Mouse (Mus musculus) heart, postnatal 14 days (tissue): ENCODE results near the gene Dxo. TPM values are rescaled to one million over a fixed set of nuclear protein-coding genes. Genes with fewer than 3 reads are reported as not detected.
"Not testable (repeated sequence)": the region's sequence is repeated elsewhere in the genome, so short reads cannot be mapped to it uniquely, and the experiment has no call there.

Source experiments
- DNase-seq, 2 experiments: peaks; one replicate each; pipeline ENCODE4 v3.0.0; 2021 to 2022
- intact Hi-C: fragments of 180-260 bp; cut with DNase I; formaldehyde crosslinking; loops from one replicate; pipeline ENCODE4 v1.15.1; 2025
- total RNA-seq, 2 experiments: library from RNA; stranded (reverse); gene quantifications; 2 replicates each; pipeline ENCODE4 v1.2.3; 2021

Gene Dxo
- total RNA-seq, 2 experiments from 2014 or later: 17.5 to 18.2 TPM

- peak; percentile 58 to 62 for DNase-seq
- intact Hi-C loops: loop anchor here (5.0 kb wide), 2 partner anchors 81 to 161 kb away; no protein-coding TSS in a partner anchor
Observed at GRCm38 (mm10) chr17:34813747-34814146, 23.1 kb upstream of the Dxo start.

- no peak for DNase-seq
- intact Hi-C loops: loop anchor here (5.0 kb wide), 2 partner anchors 83 to 163 kb away; no protein-coding TSS in a partner anchor
Observed at GRCm38 (mm10) chr17:34814818-34815370, 21.9 kb upstream of the Dxo start.

GRCm38 (mm10) chr17:34830776-34831175, 6.0 kb upstream of the Dxo start:
- intact Hi-C loops, DNase-seq: not testable (repeated sequence)

- no peak for DNase-seq
- intact Hi-C loops: no loop called here
Observed at GRCm38 (mm10) chr17:34836155-34836855, 514 bp upstream of the Dxo start.

- no peak for DNase-seq
- intact Hi-C loops: no loop called here
Observed at GRCm38 (mm10) chr17:34837464-34838324, 875 bp downstream of the Dxo start.

GRCm38 (mm10) chr17:34838785-34839184, 2.0 kb downstream of the Dxo start:
- no peak for DNase-seq
- intact Hi-C loops: no loop called here

GRCm38 (mm10) chr17:34840736-34841307, 4.0 kb downstream of the Dxo start:
- intact Hi-C loops: no loop called here
- no peak for DNase-seq

GRCm38 (mm10) chr17:34844884-34845283, 8.1 kb downstream of the Dxo start:
- intact Hi-C loops: no loop called here
- DNase-seq: no peak

GRCm38 (mm10) chr17:34847192-34847591, 10.4 kb downstream of the Dxo start:
- no peak for DNase-seq
- intact Hi-C loops: no loop called here

GRCm38 (mm10) chr17:34847615-34848014, 10.8 kb downstream of the Dxo start:
- DNase-seq: no peak
- intact Hi-C loops: no loop called here

GRCm38 (mm10) chr17:34849722-34850516, 13.1 kb downstream of the Dxo start, which contains the start of the genes Skiv2l and Nelfe:
Gene Skiv2l (minus strand): TSS chr17:34850210.
Gene Nelfe (plus strand): TSS chr17:34850391.
- peak; percentile 98 to 99 for DNase-seq
- intact Hi-C loops: loop anchor here (2.0 to 10.0 kb wide), 4 partner anchors 49 to 392 kb away; partner anchors contain the start of genes C2, Ddx39b, Ehmt2 and Lsm2

- intact Hi-C loops: loop anchor here (2.0 to 10.0 kb wide), 4 partner anchors 48 to 392 kb away; partner anchors contain the start of genes C2, Ddx39b, Ehmt2 and Lsm2
- no peak for DNase-seq
Observed at GRCm38 (mm10) chr17:34850517-34851125, 13.8 kb downstream of the Dxo start.

GRCm38 (mm10) chr17:34853511-34853910, 16.7 kb downstream of the Dxo start:
- DNase-seq: no peak
- intact Hi-C loops: loop anchor here (5.0 to 10.0 kb wide), 3 partner anchors 91 to 389 kb away; partner anchors contain the start of genes Ddx39b and Lsm2

- no peak for DNase-seq
- intact Hi-C loops: loop anchor here (1.0 to 10.0 kb wide), 4 partner anchors 58 to 388 kb away; partner anchors contain the start of genes Ddx39b and Lsm2
Observed at GRCm38 (mm10) chr17:34854761-34855160, 17.9 kb downstream of the Dxo start.

GRCm38 (mm10) chr17:34855825-34856224, 19.0 kb downstream of the Dxo start:
- peak; percentile 61 to 77 for DNase-seq
- intact Hi-C loops: loop anchor here (1.0 to 10.0 kb wide), 2 partner anchors 56 to 89 kb away; no protein-coding TSS in a partner anchor

- no peak for DNase-seq
- intact Hi-C loops: loop anchor here (10.0 kb wide), 1 partner anchor 86 kb away; no protein-coding TSS in a partner anchor
Observed at GRCm38 (mm10) chr17:34858670-34859069, 21.9 kb downstream of the Dxo start.

- no peak for DNase-seq
- intact Hi-C loops: no loop called here
Observed at GRCm38 (mm10) chr17:34860514-34860913, 23.7 kb downstream of the Dxo start.

GRCm38 (mm10) chr17:34861704-34862415, 25.0 kb downstream of the Dxo start:
- intact Hi-C loops: no loop called here
- DNase-seq: no peak
